Mouse (Mus musculus): ENCODE measurements around the gene Castor1. TPM values are rescaled to one million over a fixed set of nuclear protein-coding genes. Genes with fewer than 3 reads are reported as not detected.
A peak's percentile ranks its signal among the peaks of the same experiment; 100 is the strongest.
"Not testable (repeated sequence)": the region's sequence is repeated elsewhere in the genome, so short reads cannot be mapped to it uniquely, and the experiment has no call there.

Gene Castor1
- total RNA-seq (2021): 1 to 10 TPM; 8.7 to 9.8 TPM
- long read RNA-seq, experiment 1, partial matches to known transcripts: 0 of 3 reads
- long read RNA-seq, experiment 1, other reads (novel, unspliced or antisense): 1 of 3 reads
- long read RNA-seq, experiment 2, partial matches to known transcripts: 1 of 7 reads
- long read RNA-seq, experiment 2, other reads (novel, unspliced or antisense): 2 of 7 reads

GRCm38 (mm10) chr11:4217914-4218629, at the start of gene Castor1:
Castor1 (plus strand) TSS chr11:4218225.
- DNase-seq (ENCODE audit: low spot score in 2 of 2): peak; percentile 62 to 83

- peak in 1 of 2 experiments; percentile 33 for DNase-seq (ENCODE audit: low spot score in 2 of 2)
These were observed 43.4 kb upstream of the Castor1 start for GRCm38 (mm10) chr11:4174586-4174985.

GRCm38 (mm10) chr11:4177716-4178115, 40.3 kb upstream of the Castor1 start:
- DNase-seq (ENCODE audit: low spot score in 2 of 2): no peak

GRCm38 (mm10) chr11:4182061-4182460, 36.0 kb upstream of the Castor1 start:
- DNase-seq (ENCODE audit: low spot score in 2 of 2): no peak

GRCm38 (mm10) chr11:4183511-4183910, 34.5 kb upstream of the Castor1 start:
- DNase-seq (ENCODE audit: low spot score in 2 of 2): no peak

GRCm38 (mm10) chr11:4184251-4184952, 33.6 kb upstream of the Castor1 start:
- DNase-seq (ENCODE audit: low spot score in 2 of 2): no peak

GRCm38 (mm10) chr11:4185480-4185879, 32.5 kb upstream of the Castor1 start:
- DNase-seq (ENCODE audit: low spot score in 2 of 2): not testable (repeated sequence)

- DNase-seq (ENCODE audit: low spot score in 2 of 2): peak; percentile 92 to 97
These were observed 31.3 kb upstream of the Castor1 start, which contains the start of gene Tbc1d10a for GRCm38 (mm10) chr11:4186486-4187317. Tbc1d10a (plus strand) TSS chr11:4186789.

GRCm38 (mm10) chr11:4187318-4187700, 30.7 kb upstream of the Castor1 start:
- no peak for DNase-seq (ENCODE audit: low spot score in 2 of 2)

GRCm38 (mm10) chr11:4189182-4189581, 28.8 kb upstream of the Castor1 start:
- DNase-seq (ENCODE audit: low spot score in 2 of 2): no peak

GRCm38 (mm10) chr11:4190677-4191076, 27.3 kb upstream of the Castor1 start:
- DNase-seq (ENCODE audit: low spot score in 2 of 2): no peak

GRCm38 (mm10) chr11:4192757-4193156, 25.3 kb upstream of the Castor1 start:
- DNase-seq (ENCODE audit: low spot score in 2 of 2): no peak

GRCm38 (mm10) chr11:4193420-4193819, 24.6 kb upstream of the Castor1 start:
- DNase-seq (ENCODE audit: low spot score in 2 of 2): no peak

GRCm38 (mm10) chr11:4195597-4196031, 22.4 kb upstream of the Castor1 start:
- no peak for DNase-seq (ENCODE audit: low spot score in 2 of 2)

- DNase-seq (ENCODE audit: low spot score in 2 of 2): no peak
These were observed 21.4 kb upstream of the Castor1 start for GRCm38 (mm10) chr11:4196636-4197035.

GRCm38 (mm10) chr11:4197691-4198090, 20.3 kb upstream of the Castor1 start:
- no peak for DNase-seq (ENCODE audit: low spot score in 2 of 2)

- DNase-seq (ENCODE audit: low spot score in 2 of 2): no peak
These were observed 15.9 kb upstream of the Castor1 start for GRCm38 (mm10) chr11:4201981-4202700.

- no peak for DNase-seq (ENCODE audit: low spot score in 2 of 2)
These were observed 14.9 kb upstream of the Castor1 start for GRCm38 (mm10) chr11:4202995-4203704.

GRCm38 (mm10) chr11:4203705-4204074, 14.3 kb upstream of the Castor1 start:
- peak in 1 of 2 experiments; percentile 55 for DNase-seq (ENCODE audit: low spot score in 2 of 2)

GRCm38 (mm10) chr11:4205097-4205655, 12.8 kb upstream of the Castor1 start:
- no peak for DNase-seq (ENCODE audit: low spot score in 2 of 2)

All from gastrocnemius, postnatal 4 days (tissue).